Mouse (Mus musculus): ENCODE measurements around the gene Rora. TPM values are rescaled to one million over a fixed set of nuclear protein-coding genes. Genes with fewer than 3 reads are reported as not detected.

Gene Rora
- polyA plus RNA-seq, 1 experiment from 2014 or later, result 4.4 TPM

- ATAC-seq (replicated peaks; ENCODE audit: low FRiP score, low TSS enrichment, low read depth) (no peak), DNase-seq (ENCODE audit: low spot score) (no peak)
- no peaks in the 10 kb centered on the region for H3K4me1 ChIP-seq (replicated peaks; ENCODE audit: control insufficient read depth, insufficient read depth, low read length)
- no peak overlapping the region for H3K4me2 ChIP-seq (ENCODE audit: low read length)
- H3K4me3 ChIP-seq (ENCODE audit: low read depth, low read length), result no peak overlapping the region
- H3K27me3 ChIP-seq (replicated peaks; ENCODE audit: control insufficient read depth, insufficient read depth, low read length), result no peaks in the 10 kb centered on the region
- H3K27ac ChIP-seq (ENCODE audit: low read depth), result no peak overlapping the region
- WGBS, result 54% methylated on average over 3 of the region's 3 CpGs
- H3K9me3 ChIP-seq (ENCODE audit: control insufficient read depth, low read length), result no peaks in the 10 kb centered on the region
- H3K9ac ChIP-seq (ENCODE audit: low read length), result no peak overlapping the region
- no peaks in the 10 kb centered on the region for H3K36me3 ChIP-seq (ENCODE audit: control insufficient read depth, insufficient read depth, low read length)
Observed at GRCm38 (mm10) chr9:69226424-69226823, 572.8 kb downstream of the Rora start.

GRCm38 (mm10) chr9:69227806-69228205 is 574.2 kb downstream of the Rora start:
- ATAC-seq (replicated peaks; ENCODE audit: low FRiP score, low TSS enrichment, low read depth) (no peak), DNase-seq (ENCODE audit: low spot score) (no peak)
- Histone ChIP-seq H3K36me3 (ENCODE audit: control insufficient read depth, insufficient read depth, low read length) (no peaks in the 10 kb centered on the region), H3K27me3 (replicated peaks; ENCODE audit: control insufficient read depth, insufficient read depth, low read length) (no peaks in the 10 kb centered on the region), H3K9ac (ENCODE audit: low read length) (no peak overlapping the region), H3K4me1 (replicated peaks; ENCODE audit: control insufficient read depth, insufficient read depth, low read length) (no peaks in the 10 kb centered on the region), H3K4me2 (ENCODE audit: low read length) (no peak overlapping the region), H3K27ac (ENCODE audit: low read depth) (no peak overlapping the region), H3K4me3 (ENCODE audit: low read depth, low read length) (no peak overlapping the region), H3K9me3 (ENCODE audit: control insufficient read depth, low read length) (no peaks in the 10 kb centered on the region)
- 83% methylated on average over 6 of the region's 6 CpGs for WGBS

- no peak for ATAC-seq (replicated peaks; ENCODE audit: low FRiP score, low TSS enrichment, low read depth)
- H3K9me3 ChIP-seq (ENCODE audit: control insufficient read depth, low read length), result no peaks in the 10 kb centered on the region
- no peaks in the 10 kb centered on the region for H3K36me3 ChIP-seq (ENCODE audit: control insufficient read depth, insufficient read depth, low read length)
- 79% methylated on average over 7 of the region's 7 CpGs for WGBS
- H3K4me2 ChIP-seq (ENCODE audit: low read length), result no peak overlapping the region
- no peak overlapping the region for H3K4me3 ChIP-seq (ENCODE audit: low read depth, low read length)
- H3K27ac ChIP-seq (ENCODE audit: low read depth), result no peak overlapping the region
- H3K4me1 ChIP-seq (replicated peaks; ENCODE audit: control insufficient read depth, insufficient read depth, low read length), result no peaks in the 10 kb centered on the region
- no peaks in the 10 kb centered on the region for H3K27me3 ChIP-seq (replicated peaks; ENCODE audit: control insufficient read depth, insufficient read depth, low read length)
- no peak overlapping the region for H3K9ac ChIP-seq (ENCODE audit: low read length)
- no peak for DNase-seq (ENCODE audit: low spot score)
Observed at GRCm38 (mm10) chr9:69229935-69230334, 576.3 kb downstream of the Rora start.

GRCm38 (mm10) chr9:69234526-69234925 is 580.9 kb downstream of the Rora start:
- H3K4me2 ChIP-seq (ENCODE audit: low read length), result no peak overlapping the region
- DNase-seq (ENCODE audit: low spot score) (no peak), ATAC-seq (replicated peaks; ENCODE audit: low FRiP score, low TSS enrichment, low read depth) (no peak)
- H3K9ac ChIP-seq (ENCODE audit: low read length), result no peak overlapping the region
- H3K36me3 ChIP-seq (ENCODE audit: control insufficient read depth, insufficient read depth, low read length), result no peaks in the 10 kb centered on the region
- no peak overlapping the region for H3K27ac ChIP-seq (ENCODE audit: low read depth)
- no peaks in the 10 kb centered on the region; the same call in 1 of the 2 replicates for H3K4me1 ChIP-seq (replicated peaks; ENCODE audit: control insufficient read depth, insufficient read depth, low read length)
- no peak overlapping the region for H3K4me3 ChIP-seq (ENCODE audit: low read depth, low read length)
- H3K27me3 ChIP-seq (replicated peaks; ENCODE audit: control insufficient read depth, insufficient read depth, low read length), result no peaks in the 10 kb centered on the region
- WGBS, result 51% methylated on average over 7 of the region's 7 CpGs
- no peaks in the 10 kb centered on the region for H3K9me3 ChIP-seq (ENCODE audit: control insufficient read depth, low read length)

- Histone ChIP-seq H3K27ac (ENCODE audit: low read depth) (no peak overlapping the region), H3K9ac (ENCODE audit: low read length) (no peak overlapping the region)
- WGBS, result 65% methylated on average over 10 of the region's 10 CpGs
Observed at GRCm38 (mm10) chr9:69237316-69237715, 583.7 kb downstream of the Rora start.

GRCm38 (mm10) chr9:69242538-69242937 is 589.0 kb downstream of the Rora start:
- Histone ChIP-seq H3K4me2 (ENCODE audit: low read length) (no peak overlapping the region), H3K4me3 (ENCODE audit: low read depth, low read length) (no peak overlapping the region), H3K27ac (ENCODE audit: low read depth) (no peak overlapping the region), H3K9ac (ENCODE audit: low read length) (no peak overlapping the region), H3K36me3 (ENCODE audit: control insufficient read depth, insufficient read depth, low read length) (no peaks in the 10 kb centered on the region), H3K27me3 (replicated peaks; ENCODE audit: control insufficient read depth, insufficient read depth, low read length) (no peaks in the 10 kb centered on the region), H3K4me1 (replicated peaks; ENCODE audit: control insufficient read depth, insufficient read depth, low read length) (no peaks in the 10 kb centered on the region; the same call in 1 of the 2 replicates), H3K9me3 (ENCODE audit: control insufficient read depth, low read length) (no peaks in the 10 kb centered on the region)
- ATAC-seq (replicated peaks; ENCODE audit: low FRiP score, low TSS enrichment, low read depth) (no peak), DNase-seq (ENCODE audit: low spot score) (no peak)
- WGBS, result 52% methylated on average over 6 of the region's 6 CpGs

More at GRCm38 (mm10) chr9:69237316-69237715, 583.7 kb downstream of the Rora start:
- H3K27me3 ChIP-seq (replicated peaks; ENCODE audit: control insufficient read depth, insufficient read depth, low read length), result no peaks in the 10 kb centered on the region
- DNase-seq (ENCODE audit: low spot score) (no peak), ATAC-seq (replicated peaks; ENCODE audit: low FRiP score, low TSS enrichment, low read depth) (no peak)
- no peaks in the 10 kb centered on the region; the same call in 1 of the 2 replicates for H3K4me1 ChIP-seq (replicated peaks; ENCODE audit: control insufficient read depth, insufficient read depth, low read length)
- no peak overlapping the region for H3K4me3 ChIP-seq (ENCODE audit: low read depth, low read length)
- H3K36me3 ChIP-seq (ENCODE audit: control insufficient read depth, insufficient read depth, low read length), result no peaks in the 10 kb centered on the region
- no peaks in the 10 kb centered on the region for H3K9me3 ChIP-seq (ENCODE audit: control insufficient read depth, low read length)
- no peak overlapping the region for H3K4me2 ChIP-seq (ENCODE audit: low read length)

- WGBS, result 40% methylated on average over 6 of the region's 6 CpGs
- ATAC-seq (replicated peaks; ENCODE audit: low FRiP score, low TSS enrichment, low read depth) (no peak), DNase-seq (ENCODE audit: low spot score) (no peak)
- no peak overlapping the region for H3K4me2 ChIP-seq (ENCODE audit: low read length)
- H3K27ac ChIP-seq (ENCODE audit: low read depth), result no peak overlapping the region
- no peaks in the 10 kb centered on the region for H3K36me3 ChIP-seq (ENCODE audit: control insufficient read depth, insufficient read depth, low read length)
- H3K9ac ChIP-seq (ENCODE audit: low read length), result no peak overlapping the region
- H3K27me3 ChIP-seq (replicated peaks; ENCODE audit: control insufficient read depth, insufficient read depth, low read length), result no peaks in the 10 kb centered on the region
- no peaks in the 10 kb centered on the region for H3K4me1 ChIP-seq (replicated peaks; ENCODE audit: control insufficient read depth, insufficient read depth, low read length)
- no peak overlapping the region for H3K4me3 ChIP-seq (ENCODE audit: low read depth, low read length)
- no peaks in the 10 kb centered on the region for H3K9me3 ChIP-seq (ENCODE audit: control insufficient read depth, low read length)
Observed at GRCm38 (mm10) chr9:69243626-69244025, 590.0 kb downstream of the Rora start.

GRCm38 (mm10) chr9:69246225-69246624 is 592.6 kb downstream of the Rora start:
- 63% methylated on average over 3 of the region's 3 CpGs for WGBS
- no peak for DNase-seq (ENCODE audit: low spot score)

GRCm38 (mm10) chr9:69249586-69249985 is 596.0 kb downstream of the Rora start:
- ATAC-seq (replicated peaks; ENCODE audit: low FRiP score, low TSS enrichment, low read depth) (no peak), DNase-seq (ENCODE audit: low spot score) (no peak)
- no peak overlapping the region for H3K9ac ChIP-seq (ENCODE audit: low read length)
- H3K4me3 ChIP-seq (ENCODE audit: low read depth, low read length), result no peak overlapping the region
- no peaks in the 10 kb centered on the region for H3K9me3 ChIP-seq (ENCODE audit: control insufficient read depth, low read length)
- no peaks in the 10 kb centered on the region for H3K27me3 ChIP-seq (replicated peaks; ENCODE audit: control insufficient read depth, insufficient read depth, low read length)
- no peaks in the 10 kb centered on the region for H3K36me3 ChIP-seq (ENCODE audit: control insufficient read depth, insufficient read depth, low read length)
- WGBS, result 95% methylated on average over 3 of the region's 3 CpGs
- no peak overlapping the region for H3K27ac ChIP-seq (ENCODE audit: low read depth)
- no peak overlapping the region for H3K4me2 ChIP-seq (ENCODE audit: low read length)
- H3K4me1 ChIP-seq (replicated peaks; ENCODE audit: control insufficient read depth, insufficient read depth, low read length), result no peaks in the 10 kb centered on the region

More at GRCm38 (mm10) chr9:69246225-69246624, 592.6 kb downstream of the Rora start:
- Histone ChIP-seq H3K9me3 (ENCODE audit: control insufficient read depth, low read length) (no peaks in the 10 kb centered on the region), H3K27me3 (replicated peaks; ENCODE audit: control insufficient read depth, insufficient read depth, low read length) (no peaks in the 10 kb centered on the region), H3K27ac (ENCODE audit: low read depth) (no peak overlapping the region), H3K4me2 (ENCODE audit: low read length) (no peak overlapping the region), H3K36me3 (ENCODE audit: control insufficient read depth, insufficient read depth, low read length) (no peaks in the 10 kb centered on the region), H3K9ac (ENCODE audit: low read length) (no peak overlapping the region), H3K4me1 (replicated peaks; ENCODE audit: control insufficient read depth, insufficient read depth, low read length) (no peaks in the 10 kb centered on the region), H3K4me3 (ENCODE audit: low read depth, low read length) (no peak overlapping the region)
- no peak for ATAC-seq (replicated peaks; ENCODE audit: low FRiP score, low TSS enrichment, low read depth)

Measured in intestine, embryonic 14.5 days (tissue).